Mouse (Mus musculus): ENCODE data around the gene Orai1.

GRCm38 (mm10) chr5:123010806-123011205, 4.1 kb upstream of the Orai1 start:
- 0 out of 2 replicates have a peak, but pooled peaks have one; percentile 14 for TF ChIP-seq CTCF (conservative IDR thresholded peaks at IDR 0.05; ENCODE audit: insufficient read depth, insufficient read length, low read depth, low read length)
- no peak for TF ChIP-seq POLR2A (IDR thresholded peaks at IDR 0.05; ENCODE audit: low read depth, low read length)
